ENCODE assay signal across 16 mouse cellular contexts in genomic region chr6:126053136-126053535, GRCm38 (mm10).
DNase-seq lines count a peak whose midpoint lies in the region.
"Had no signal": no experiment of that assay in that cellular context is flagged by ENCODE, and none has a peak within 500 bp of the region (broad histone marks: within the 10 kb centered on the region; RNA-seq: fewer than 3 reads in every experiment).

No protein-coding gene starts in this region.

- DNase-seq in cerebellum, postnatal 14 days, result peak; percentile 22 to 49
- no peak for DNase-seq in cerebellum, adult 9-10 months
- DNase-seq in heart, adult 11 months, result peak; percentile 81
- no peak for DNase-seq in heart, adult 18-20 months
- DNase-seq in brain, adult 2 months (ENCODE audit: low read depth, low spot score), result peak; percentile 15
- peak; percentile 45 for DNase-seq in fat pad, adult 2 months (ENCODE audit: extremely low read depth, low read depth, low spot score)
- DNase-seq in liver, result no peak
- DNase-seq: adrenal gland, adult 2 months; adrenal gland, postnatal 14 days; forebrain, postnatal 0 days; gastrocnemius, adult 2 months; gastrocnemius, postnatal 14 days; heart, postnatal 10 days; heart, postnatal 4 days; kidney, adult 18-20 months; kidney, adult 9 months had no signal

Comparison
In these comparisons a context has a peak if more than half of its experiments do, and no peak if none do; other contexts are left out.
1. DNase-seq: peak in cerebellum, postnatal 14 days (2 of 2), heart, adult 11 months (single experiment), brain, adult 2 months (single experiment) and fat pad, adult 2 months (single experiment); none in cerebellum, adult 9-10 months (single experiment), heart, adult 18-20 months (0 of 2) and liver (single experiment).